Mouse (Mus musculus) midbrain, embryonic 16.5 days (tissue): Measurements from ENCODE around the gene Myog. TPM values are rescaled to one million over a fixed set of nuclear protein-coding genes. Genes with fewer than 3 reads are reported as not detected.

Experiments used
- ATAC-seq: fragments of 200-750 bp; cut with Nextera tagmentation; 2 replicates; pipeline ENCODE4 v1.8.0; 2017; ENCODE audit warnings: moderate TSS enrichment
- H3K27ac ChIP-seq: fragments of 300-500 bp; sonication (generic); 2 replicates; pipeline ENCODE4 v1.5.1; 2014; ENCODE audit warnings: mild to moderate bottlenecking, low read length, mixed read lengths
- H3K27me3 ChIP-seq: fragments of 300-500 bp; sonication (generic); 2 replicates; pipeline ENCODE4 v1.6.1; 2014; ENCODE audit warnings: low read depth, low read length, mixed read lengths; ENCODE audit not compliant: control insufficient read depth, insufficient read depth
- H3K36me3 ChIP-seq: fragments of 300-500 bp; sonication (generic); 2 replicates; pipeline ENCODE4 v1.6.1; 2014; ENCODE audit warnings: mild to moderate bottlenecking, low read length, moderate library complexity, mixed read lengths; ENCODE audit not compliant: control insufficient read depth, insufficient read depth
- H3K4me1 ChIP-seq: fragments of 300-500 bp; sonication (generic); 2 replicates; pipeline ENCODE4 v1.6.1; 2014; ENCODE audit warnings: mild to moderate bottlenecking, low read length, mixed read lengths; ENCODE audit not compliant: control insufficient read depth, insufficient read depth
- H3K4me2 ChIP-seq: fragments of 300-500 bp; sonication (generic); 2 replicates; pipeline ENCODE4 v1.6.1; 2014; ENCODE audit warnings: mild to moderate bottlenecking, low read length, mixed read lengths
- H3K4me3 ChIP-seq: fragments of 300-500 bp; sonication (generic); 2 replicates; pipeline ENCODE4 v1.5.1; 2014; ENCODE audit warnings: low read depth, mild to moderate bottlenecking, low read length, moderate library complexity, mixed read lengths
- H3K9ac ChIP-seq: fragments of 300-500 bp; sonication (generic); 2 replicates; pipeline ENCODE4 v1.6.1; 2014; ENCODE audit warnings: low read depth, low read length, mixed read lengths
- H3K9me3 ChIP-seq: fragments of 300-500 bp; sonication (generic); replicated peaks from 2 replicates; pipeline ENCODE4 v1.6.1; 2014; ENCODE audit warnings: mild to moderate bottlenecking, low read length, mixed read lengths; ENCODE audit not compliant: control insufficient read depth, poor library complexity, severe bottlenecking
- WGBS: fragments of 180-500 bp; shearing (Covaris S2); extraction: QIAGEN DNeasy Blood & Tissue Kit; methylation state at CpG from one replicate; pipeline ENCODE4 v1.1.7; 2014; 5-methylcytosine and 5-hydroxymethylcytosine counted together
- polyA plus RNA-seq: library from polyadenylated mRNA; unstranded; fragments of >200 nt; fragmentation: Nextera tagmentation; extraction: Ambion mirVana; gene quantifications from 2 replicates; pipeline ENCODE4 v1.2.1, GENCODE M21; 2015

Myog gene
- polyA plus RNA-seq, 1 experiment from 2014 or later = 0.13 TPM

DNA sequence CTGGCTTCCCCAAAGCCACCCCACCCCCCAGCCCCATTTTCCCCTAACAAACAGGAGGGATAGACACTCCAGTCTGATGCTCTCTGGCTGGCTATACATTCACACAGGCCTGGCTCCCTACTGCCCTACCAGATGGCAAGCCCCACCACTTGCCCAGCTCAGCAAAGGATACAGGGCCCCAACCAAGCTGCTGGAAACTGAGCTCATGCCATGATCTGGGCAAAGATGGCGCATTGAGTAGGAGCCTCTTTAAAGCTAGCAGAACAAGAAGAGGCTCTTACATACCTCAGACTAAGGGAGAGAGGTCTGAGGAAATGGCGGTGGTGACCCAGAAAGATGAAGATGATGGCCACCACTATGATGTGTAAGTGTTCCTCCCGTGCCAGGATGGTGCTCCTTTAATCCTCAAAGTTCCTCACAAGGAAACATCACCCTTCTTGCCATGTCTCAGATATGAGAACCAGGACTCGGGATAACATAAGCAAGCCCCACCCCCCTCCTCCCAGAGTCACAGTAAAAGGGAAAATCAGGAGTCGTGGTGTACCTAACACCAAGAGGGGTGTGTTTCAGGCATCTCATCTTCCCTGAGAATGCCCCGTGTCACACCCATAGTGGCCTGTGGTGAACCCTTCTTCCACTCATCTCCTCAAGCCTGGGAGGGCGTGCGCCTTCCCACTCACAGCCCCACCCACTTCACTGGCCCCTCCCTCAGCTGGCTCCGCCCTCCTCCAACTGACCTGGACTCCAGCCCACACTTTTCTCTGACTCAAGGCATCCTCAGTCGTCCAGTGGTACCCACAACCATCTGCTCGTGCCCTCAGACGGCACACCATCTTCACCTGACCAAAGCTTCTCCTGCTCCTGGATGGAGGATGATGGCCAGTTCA is 46.4 kb downstream of the Myog start:
- H3K4me1 ChIP-seq = no peaks in the 10 kb centered on the region
- H3K9ac ChIP-seq = no peak overlapping the region
- H3K4me2 ChIP-seq = no peak overlapping the region
- H3K27ac ChIP-seq = no peak overlapping the region
- no peaks in the 10 kb centered on the region for H3K36me3 ChIP-seq
- no peaks in the 10 kb centered on the region for H3K9me3 ChIP-seq
- WGBS = 91% methylated on average over 12 of the region's 12 CpGs
- no peaks in the 10 kb centered on the region for H3K27me3 ChIP-seq
- no peak for ATAC-seq
- no peak overlapping the region for H3K4me3 ChIP-seq

DNA sequence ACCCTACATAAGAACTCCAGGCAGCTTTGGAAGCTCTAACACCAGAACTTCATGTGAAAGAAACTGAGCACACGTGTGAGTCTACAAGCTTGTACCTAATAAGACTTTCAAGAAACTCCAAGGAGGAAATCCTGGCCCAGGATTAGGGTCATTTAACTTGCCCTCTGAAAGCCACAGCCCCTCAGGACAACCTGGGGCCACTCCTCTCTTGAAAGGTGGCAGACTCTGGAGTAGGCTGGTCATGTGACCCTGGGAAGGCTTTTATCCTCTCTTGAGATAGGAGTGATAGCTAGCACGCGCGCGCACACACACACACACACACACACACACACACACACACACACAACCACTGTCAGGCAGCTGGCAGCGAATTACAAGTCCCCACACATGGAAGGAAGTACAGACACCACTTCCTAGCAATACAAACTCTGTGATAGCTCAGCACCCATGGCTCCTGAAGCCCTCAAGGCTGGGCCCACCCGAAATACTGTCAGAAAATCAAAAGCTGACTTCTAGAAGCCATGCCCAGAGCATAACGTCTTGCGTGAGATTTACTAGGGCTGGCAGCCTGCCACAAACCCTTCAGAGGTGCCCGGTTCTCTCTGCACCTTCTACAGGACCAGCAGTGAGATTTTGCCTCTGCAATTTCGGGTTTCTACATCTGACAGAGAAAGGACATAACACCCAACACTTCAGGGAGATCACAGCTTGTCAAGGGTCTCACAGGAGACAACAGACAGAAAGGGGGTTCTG is 47.3 kb downstream of the Myog start:
- H3K9ac ChIP-seq = no peak overlapping the region
- no peaks in the 10 kb centered on the region for H3K4me1 ChIP-seq
- no peaks in the 10 kb centered on the region for H3K27me3 ChIP-seq
- 86% methylated on average over 11 of the region's 11 CpGs for WGBS
- no peak for ATAC-seq
- H3K4me3 ChIP-seq = no peak overlapping the region
- no peak overlapping the region for H3K27ac ChIP-seq
- H3K9me3 ChIP-seq = no peaks in the 10 kb centered on the region
- no peaks in the 10 kb centered on the region for H3K36me3 ChIP-seq
- no peak overlapping the region for H3K4me2 ChIP-seq

DNA sequence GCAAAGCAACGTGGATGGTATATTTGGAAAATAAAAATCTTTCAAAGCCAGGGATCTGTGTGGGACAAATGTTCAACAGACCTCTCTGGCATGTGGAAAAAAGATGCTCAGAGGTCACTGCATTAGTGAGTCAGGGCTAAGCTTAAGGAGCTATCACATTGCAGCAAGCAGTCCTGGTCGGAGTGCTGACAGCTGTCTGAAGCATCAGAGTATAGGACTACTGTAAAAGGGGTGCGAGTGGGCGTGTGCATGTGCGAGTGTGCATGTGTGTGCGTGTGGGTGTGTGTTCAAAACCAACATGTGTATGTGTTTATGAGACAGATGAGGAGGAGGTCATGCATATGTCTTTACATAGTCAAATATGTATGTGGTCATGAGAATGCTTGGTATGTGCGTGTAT is 49.4 kb downstream of the Myog start:
- Histone ChIP-seq H3K27me3 (no peaks in the 10 kb centered on the region), H3K27ac (no peak overlapping the region), H3K4me3 (no peak overlapping the region), H3K9me3 (no peaks in the 10 kb centered on the region), H3K4me1 (no peaks in the 10 kb centered on the region), H3K36me3 (no peaks in the 10 kb centered on the region), H3K4me2 (no peak overlapping the region), H3K9ac (no peak overlapping the region)
- 95% methylated on average over 7 of the region's 7 CpGs for WGBS
- ATAC-seq = no peak

DNA sequence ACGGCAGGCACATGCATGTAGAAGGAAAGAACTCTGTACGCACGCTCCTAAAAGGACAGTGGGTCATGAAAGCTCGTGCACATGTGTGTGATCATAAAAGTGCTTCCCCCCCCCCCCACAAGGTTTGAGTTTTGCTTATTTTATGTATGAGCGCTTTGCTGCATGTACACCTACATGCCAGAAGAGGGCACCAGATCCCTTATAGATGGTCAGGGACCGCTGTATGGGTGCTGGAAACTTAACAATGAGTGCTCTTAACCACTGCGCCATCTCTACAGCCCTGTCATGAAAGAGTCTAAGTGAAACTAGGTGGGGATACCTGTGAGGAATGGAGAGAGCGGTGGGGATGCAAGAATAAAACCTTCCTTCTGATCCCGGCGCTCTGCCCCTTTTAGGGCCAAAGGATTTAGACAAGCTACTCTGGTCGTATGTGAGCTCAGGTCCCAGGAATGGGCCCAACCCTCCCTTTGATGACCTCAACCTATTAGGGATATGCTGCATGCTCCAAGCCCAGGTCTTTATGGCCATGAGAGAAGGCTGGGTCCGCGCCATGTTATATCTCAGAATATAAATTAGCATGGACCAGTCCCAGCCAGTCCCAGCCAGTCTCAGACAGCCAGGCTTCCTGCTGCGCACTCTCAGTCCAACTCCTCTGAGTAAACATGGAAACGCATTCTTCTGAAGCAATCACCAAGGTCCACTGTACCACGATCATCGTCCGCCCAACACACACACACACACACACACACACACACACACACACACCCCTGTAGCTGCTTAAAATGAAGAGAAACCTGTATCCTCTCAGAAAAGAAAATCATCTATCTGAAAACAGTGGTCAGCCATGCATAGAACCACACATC is 50.2 kb downstream of the Myog start:
- Histone ChIP-seq H3K27me3 (no peaks in the 10 kb centered on the region), H3K36me3 (no peaks in the 10 kb centered on the region), H3K4me2 (no peak overlapping the region), H3K27ac (no peak overlapping the region), H3K9me3 (no peaks in the 10 kb centered on the region), H3K4me1 (0 out of 2 replicates have a peak, but pooled peaks cover 4% of the 10 kb centered on the region), H3K9ac (no peak overlapping the region), H3K4me3 (no peak overlapping the region)
- no peak for ATAC-seq
- WGBS = 94% methylated on average over 18 of the region's 18 CpGs

DNA sequence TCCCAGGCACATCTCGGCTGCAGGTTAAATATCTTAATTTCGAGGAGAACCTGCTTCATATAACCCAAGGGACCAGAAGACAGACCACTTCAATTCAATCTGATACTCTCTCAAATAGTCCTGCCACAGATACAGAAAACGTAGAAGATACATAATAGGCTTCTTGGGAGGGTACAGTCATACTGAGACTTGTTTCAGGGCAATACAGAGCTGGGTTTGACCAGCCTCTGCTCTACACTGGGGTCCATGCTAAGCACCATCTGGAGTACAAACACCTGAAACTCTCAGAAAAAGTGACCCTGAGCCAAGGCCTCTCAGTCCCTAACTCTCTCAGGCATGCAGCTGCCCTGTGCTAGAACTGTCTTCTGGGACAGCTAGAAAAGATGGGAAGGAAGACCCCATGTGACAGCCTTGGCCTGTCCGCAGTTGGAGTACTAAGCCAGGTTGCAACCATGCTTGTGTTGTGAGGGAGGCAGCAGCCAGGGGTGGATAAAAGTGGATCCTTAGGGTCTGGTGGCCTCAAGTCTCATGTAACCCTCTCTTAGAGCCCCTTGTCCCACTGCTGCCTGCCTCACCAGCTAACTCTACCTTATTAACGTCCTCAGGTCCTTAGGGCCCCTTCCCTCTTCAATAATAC is 52.0 kb downstream of the Myog start:
- Histone ChIP-seq H3K4me3 (no peak overlapping the region), H3K36me3 (peaks cover 6% of the 10 kb centered on the region), H3K27ac (no peak overlapping the region), H3K4me1 (0 out of 2 replicates have a peak, but pooled peaks cover 4% of the 10 kb centered on the region), H3K4me2 (no peak overlapping the region), H3K9me3 (no peaks in the 10 kb centered on the region), H3K27me3 (no peaks in the 10 kb centered on the region), H3K9ac (no peak overlapping the region)
- 82% methylated on average over 5 of the region's 5 CpGs for WGBS
- ATAC-seq = no peak

Other genes with a start within 250 kb of the Myog start
- 27.2 and 34.9 TPM in 2 replicates for gene Btg2, start 210.9 kb upstream of the Myog start, polyA plus RNA-seq
- 0.21 TPM in 1 of 2 replicates, not detected in the other for gene Chit1, start 178.7 kb upstream of the Myog start, polyA plus RNA-seq
- 2.0 and 3.9 TPM in 2 replicates for gene Chil1, start 107.8 kb upstream of the Myog start, polyA plus RNA-seq
- gene Mybph, start 96.5 kb upstream of the Myog start, polyA plus RNA-seq = 0.18 TPM in 1 of 2 replicates, not detected in the other
- gene Adora1, start 54.6 kb upstream of the Myog start, polyA plus RNA-seq = 18.0 and 26.6 TPM in 2 replicates
- gene Ppfia4, start 42.9 kb downstream of the Myog start, polyA plus RNA-seq = 20.2 and 25.6 TPM in 2 replicates
- 155 and 159 TPM in 2 replicates for gene Tmem183a, start 72.0 kb downstream of the Myog start, polyA plus RNA-seq
- not detected in 2 replicates for gene 4933406M09Rik, start 96.0 kb downstream of the Myog start, polyA plus RNA-seq
- 11.4 and 12.2 TPM in 2 replicates for gene Cyb5r1, start 115.6 kb downstream of the Myog start, polyA plus RNA-seq
- gene Adipor1, start 125.4 kb downstream of the Myog start, polyA plus RNA-seq = 77.1 and 82.6 TPM in 2 replicates
- 37.6 and 37.9 TPM in 2 replicates for gene Klhl12, start 165.5 kb downstream of the Myog start, polyA plus RNA-seq
- 73.3 and 78.5 TPM in 2 replicates for gene Rabif, start 204.7 kb downstream of the Myog start, polyA plus RNA-seq